Mouse (Mus musculus) left cerebral cortex, postnatal 4 days (tissue): ENCODE data around the gene Rundc3b. TPM values are rescaled to one million over a fixed set of nuclear protein-coding genes. Genes with fewer than 3 reads are reported as not detected.

Experiments used
- DNase-seq: peaks from one replicate; pipeline ENCODE4 v3.0.0-alpha.2; 2022
- intact Hi-C: fragments of 180-260 bp; cut with DNase I; formaldehyde crosslinking; loops from one replicate; pipeline ENCODE4 v1.15.1; 2025
- total RNA-seq, 2 experiments: library from RNA; stranded (reverse); gene quantifications; 2 replicates each; pipeline ENCODE4 v1.2.3; 2021

Gene Rundc3b
- total RNA-seq, result 10 to 100 TPM; 62.0 to 63.5 TPM

DNA sequence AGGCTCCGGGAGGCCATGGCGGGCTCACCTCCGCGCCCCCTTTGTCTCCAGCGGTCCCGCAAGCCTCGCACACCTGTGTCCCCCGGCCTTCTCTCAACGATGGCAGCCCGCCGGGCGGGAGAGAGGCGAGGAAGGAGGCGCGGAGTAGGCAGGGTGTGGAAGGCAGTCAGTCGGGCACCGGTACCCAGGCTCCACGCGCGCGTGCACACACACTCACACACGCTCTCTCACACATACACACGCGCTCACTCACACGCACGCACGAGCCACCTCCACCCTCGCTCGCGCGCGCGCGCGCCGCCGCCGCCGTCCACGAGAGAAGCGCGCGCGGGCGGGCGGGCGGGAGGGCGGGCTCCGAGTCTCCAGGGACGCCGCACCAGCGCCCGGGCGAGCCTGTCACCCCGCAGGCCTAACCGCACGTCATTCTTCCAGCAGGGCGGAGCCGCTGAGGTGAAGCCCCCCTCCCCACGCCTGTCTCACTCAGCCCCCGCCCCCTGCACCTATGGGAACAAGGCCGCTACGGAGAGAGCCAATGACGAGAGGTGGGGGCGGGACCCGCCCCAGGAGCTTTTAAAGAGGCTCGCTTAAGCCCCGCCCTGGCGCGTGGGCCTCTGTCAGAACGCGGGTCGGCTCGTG, at the start of gene Rundc3b:
Rundc3b (minus strand) TSS at position 357 of the 636 bp plus-strand sequence.
- DNase-seq, result peak; percentile 96
- intact Hi-C loops, result no loop called here

DNA sequence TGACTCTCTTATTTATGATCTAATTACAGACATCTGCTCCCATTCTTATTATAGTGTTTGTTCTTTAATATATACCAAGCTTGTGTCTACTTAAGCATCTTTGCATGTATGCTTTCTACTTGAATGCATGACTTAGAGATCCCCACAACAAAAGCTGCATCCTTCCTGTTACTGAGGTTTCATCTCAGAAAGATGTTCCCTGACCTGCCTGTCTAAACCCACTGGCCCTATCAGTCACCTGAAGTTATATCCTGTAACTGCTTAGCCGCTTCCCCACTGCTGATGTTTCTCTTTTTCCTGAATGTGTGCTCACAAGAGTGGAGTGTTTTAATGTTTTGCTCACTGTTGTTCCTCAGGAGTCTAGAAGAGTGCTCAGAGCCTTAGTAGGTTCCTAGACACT, 46.9 kb upstream of the Rundc3b start:
- no peak for DNase-seq
- intact Hi-C loops, result no loop called here

- DNase-seq, result no peak
- intact Hi-C loops, result no loop called here
These were observed 45.2 kb upstream of the Rundc3b start for GRCm38 (mm10) chr5:8667758-8668474.

- no peak for DNase-seq
- intact Hi-C loops, result no loop called here
These were observed 41.9 kb upstream of the Rundc3b start for GRCm38 (mm10) chr5:8664678-8665077.

- DNase-seq, result no peak
- intact Hi-C loops, result no loop called here
These were observed 38.0 kb upstream of the Rundc3b start for GRCm38 (mm10) chr5:8660738-8661151.

DNA sequence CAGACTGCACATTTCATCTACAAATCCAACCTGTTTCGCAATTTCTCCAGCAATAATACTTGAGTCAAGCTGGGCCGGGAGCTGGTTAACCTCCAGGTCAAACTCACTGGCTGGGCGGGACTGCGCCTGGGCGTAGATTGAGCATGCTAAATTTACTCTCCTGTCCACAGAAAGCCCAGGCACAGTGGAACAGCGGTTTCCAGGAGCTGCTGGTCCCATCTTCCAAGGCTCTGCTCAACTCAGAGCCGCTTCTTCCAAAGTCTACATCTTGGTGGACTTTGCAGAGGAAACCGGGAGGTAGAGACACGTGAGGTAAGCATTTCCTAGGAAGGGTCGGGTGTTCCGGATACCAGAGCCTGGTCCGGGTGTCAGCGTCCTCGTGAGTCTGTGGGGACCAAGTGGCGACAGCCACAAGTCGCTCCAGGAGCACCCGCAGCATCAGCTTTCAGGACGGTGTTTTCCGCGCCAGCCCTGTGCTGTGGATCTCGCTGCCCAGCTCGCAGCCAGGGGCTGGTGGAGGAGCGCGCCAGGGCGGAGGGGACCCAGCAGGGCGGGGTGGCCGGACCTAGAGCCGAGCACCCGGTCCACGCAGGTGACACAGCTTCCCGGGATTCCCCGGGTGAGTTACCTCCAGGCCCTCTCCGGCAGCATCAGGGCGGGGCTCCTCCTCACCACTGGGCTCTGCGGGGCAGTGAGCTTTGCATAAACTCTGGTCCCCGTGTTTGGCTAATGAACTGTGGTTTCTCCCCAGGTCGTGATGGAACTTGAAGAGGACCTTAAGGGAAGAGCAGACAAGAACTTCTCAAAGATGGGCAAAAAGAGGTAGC, 37.4 kb upstream of the Rundc3b start, which contains the start of gene Abcb1a:
Abcb1a (plus strand) TSS at position 167 of the 827 bp plus-strand sequence.
- DNase-seq, result peak; percentile 4
- intact Hi-C loops, result no loop called here

GRCm38 (mm10) chr5:8652085-8652484, 29.3 kb upstream of the Rundc3b start:
- DNase-seq, result no peak
- intact Hi-C loops, result no loop called here

- DNase-seq, result no peak
- intact Hi-C loops, result no loop called here
These were observed 26.0 kb upstream of the Rundc3b start for GRCm38 (mm10) chr5:8648774-8649173.

DNA sequence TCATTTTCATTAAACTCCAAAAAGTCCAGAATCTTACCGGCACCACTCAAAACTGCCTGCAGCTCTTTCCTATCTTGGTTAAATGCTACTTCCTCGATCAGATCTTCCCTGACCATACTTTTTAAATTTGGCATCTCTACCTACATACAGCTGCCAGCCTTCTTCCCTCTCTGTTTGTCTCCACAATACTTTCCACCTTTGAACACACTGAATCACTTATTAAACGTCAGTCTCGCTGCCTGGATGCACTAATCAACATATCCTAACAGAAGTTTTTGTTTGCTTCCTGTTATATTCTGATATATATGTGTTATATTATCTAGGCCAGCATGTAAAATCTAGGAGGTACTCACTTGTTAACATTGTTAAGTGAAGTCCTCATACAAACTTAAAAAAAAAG, 25.5 kb upstream of the Rundc3b start:
- no peak for DNase-seq
- intact Hi-C loops, result no loop called here

DNA sequence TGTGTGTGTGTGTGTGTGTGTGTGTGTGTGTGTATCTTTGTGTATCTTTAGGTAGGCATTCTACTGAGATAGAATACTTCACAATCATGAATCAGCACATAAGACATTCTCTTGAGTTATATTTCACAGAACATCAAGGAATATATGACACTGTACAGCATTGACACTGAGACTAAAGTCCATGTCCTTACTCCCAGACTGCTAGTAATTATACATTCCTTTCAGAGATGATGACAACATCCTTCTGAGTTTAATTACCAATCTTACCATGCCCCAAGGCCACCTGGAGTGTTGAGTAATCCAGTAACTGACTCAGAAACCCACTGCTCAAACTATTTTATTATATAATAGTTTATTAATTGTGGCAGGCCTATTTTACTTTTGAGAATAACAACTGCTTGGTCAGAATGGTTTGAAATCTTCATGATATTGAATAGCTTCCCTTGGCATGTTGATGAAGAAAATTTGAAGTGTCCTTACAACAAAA, 11.8 kb upstream of the Rundc3b start:
- intact Hi-C loops, result no loop called here
- DNase-seq, result no peak

DNA sequence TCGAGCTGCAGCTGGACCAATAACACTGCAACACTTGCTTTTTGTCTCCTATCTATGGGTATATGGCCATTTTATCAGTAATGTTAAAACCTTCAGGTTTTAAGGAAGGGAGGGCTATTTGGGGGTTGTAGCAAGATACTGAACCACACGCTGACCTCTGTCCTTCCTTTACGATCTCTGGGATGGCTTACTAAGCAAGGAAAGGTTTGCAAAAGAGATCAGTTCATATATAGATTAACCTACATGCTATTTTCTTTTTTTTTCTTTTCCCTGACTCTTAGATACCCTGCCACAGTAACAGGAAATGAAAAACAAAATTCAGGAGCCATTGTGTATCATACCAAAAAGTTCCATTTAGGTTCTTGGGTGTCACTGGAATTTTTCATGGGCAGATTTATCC, 10.1 kb upstream of the Rundc3b start:
- intact Hi-C loops, result no loop called here
- no peak for DNase-seq

DNA sequence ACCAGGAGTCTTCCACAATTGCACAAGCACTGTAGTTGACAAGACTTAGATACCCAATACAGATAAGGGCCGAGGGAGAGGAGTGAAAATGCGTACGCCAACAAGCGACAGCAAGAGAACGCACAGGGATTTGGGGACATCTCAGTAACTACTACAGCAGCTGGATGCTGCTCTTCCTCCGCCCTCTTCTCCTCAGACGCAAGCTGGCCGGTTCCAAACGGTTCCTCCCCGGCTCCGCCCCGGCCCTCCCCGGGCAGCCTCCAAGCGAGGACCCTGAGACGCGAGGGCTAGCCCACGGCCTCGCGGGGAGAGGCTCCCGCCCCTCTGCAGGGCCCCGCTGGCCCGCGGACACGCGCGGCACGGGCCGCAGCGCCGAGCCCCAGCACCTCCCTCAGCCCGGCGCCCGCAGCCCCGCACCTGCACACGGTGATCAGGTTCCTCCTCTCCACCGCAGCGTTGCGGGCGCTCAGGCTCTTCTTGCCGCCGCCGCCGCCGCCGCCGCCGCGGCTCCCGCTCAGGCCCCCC, 619 bp downstream of the Rundc3b start:
- peak; percentile 59 for DNase-seq
- intact Hi-C loops, result no loop called here

DNA sequence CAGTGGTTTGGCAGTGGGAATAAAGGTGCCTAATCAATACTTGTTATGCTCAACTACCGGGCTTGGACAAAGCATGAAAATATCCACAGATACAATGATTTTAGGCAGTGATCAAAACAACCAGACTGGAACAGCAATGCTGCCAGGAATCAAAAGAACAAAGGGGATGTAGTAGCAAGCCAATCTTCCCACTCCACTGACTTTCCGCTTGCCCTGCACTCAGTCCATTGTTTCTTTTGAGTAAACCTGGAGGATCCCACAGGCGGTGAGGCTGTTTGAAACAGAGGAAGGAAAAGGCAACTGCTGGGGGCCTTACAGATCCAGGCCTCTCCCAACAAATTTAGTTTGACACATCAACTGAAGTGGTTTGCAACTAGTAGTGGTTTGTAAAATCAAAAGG, 51.6 kb downstream of the Rundc3b start:
- no peak for DNase-seq
- intact Hi-C loops, result no loop called here

DNA sequence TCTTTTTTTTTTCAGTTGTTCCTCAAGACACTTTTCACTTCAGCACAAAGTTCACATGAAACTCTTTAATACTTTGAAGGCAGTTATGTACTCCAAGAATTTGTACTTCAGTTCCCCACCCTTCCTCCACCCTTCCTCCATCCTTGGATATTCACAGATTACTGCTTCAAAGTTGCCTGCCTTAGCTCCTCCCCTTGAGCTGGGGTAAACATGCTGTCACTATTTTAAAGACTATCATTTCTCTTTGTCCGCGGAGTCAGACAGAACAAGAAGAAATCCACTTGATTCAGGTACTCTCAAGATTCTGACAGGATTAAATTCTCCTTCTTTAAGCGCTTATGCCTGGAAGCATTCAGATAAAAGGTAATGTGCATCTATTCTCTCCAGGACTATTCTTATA, 55.9 kb downstream of the Rundc3b start:
- no peak for DNase-seq
- intact Hi-C loops, result no loop called here

DNA sequence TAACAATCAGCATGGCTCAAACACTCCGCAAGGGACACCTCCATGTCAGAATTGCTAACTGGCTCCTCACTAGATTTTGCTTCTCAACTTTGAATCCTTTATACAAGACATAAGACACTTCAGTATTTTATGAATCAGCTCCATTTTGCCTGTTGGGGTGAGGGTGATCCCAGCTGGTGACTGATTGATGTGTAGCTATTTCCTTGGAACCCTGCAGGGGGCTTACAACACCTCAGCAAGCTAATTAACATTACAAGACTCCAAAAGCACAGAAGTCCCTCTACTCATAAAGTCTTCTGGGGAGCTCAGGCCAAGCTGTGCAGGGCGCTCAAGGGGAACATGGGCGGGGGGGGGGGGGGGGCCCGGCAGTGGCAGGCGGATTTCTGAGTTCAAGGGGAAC, 78.2 kb downstream of the Rundc3b start:
- DNase-seq, result no peak
- intact Hi-C loops, result no loop called here

DNA sequence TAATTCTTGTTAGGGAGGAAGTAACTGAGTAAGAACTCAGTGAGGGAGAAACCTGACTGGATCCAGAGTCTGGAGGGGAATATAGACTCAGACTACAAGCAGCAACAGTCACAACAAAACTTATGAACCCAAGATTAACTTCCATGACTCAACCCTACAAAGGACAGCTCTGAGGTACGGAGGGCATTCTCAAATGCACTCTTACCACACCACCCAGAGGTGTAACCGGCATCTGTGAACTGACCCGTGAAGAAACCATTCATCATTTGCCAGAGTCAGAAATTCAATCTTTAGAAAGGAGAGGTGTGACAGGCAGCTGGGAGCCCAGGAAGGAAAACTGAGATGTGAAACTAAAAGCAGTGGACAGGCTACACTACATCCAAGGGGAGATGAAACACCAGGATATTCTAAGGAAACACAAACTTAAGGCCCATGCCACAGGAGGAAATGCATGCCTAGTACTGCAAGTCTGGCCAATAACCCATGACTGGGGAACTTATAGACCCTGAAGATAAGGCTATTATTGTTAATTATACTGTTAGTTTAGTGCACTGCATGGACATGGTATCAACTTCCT, 80.0 kb downstream of the Rundc3b start:
- no peak for DNase-seq
- intact Hi-C loops, result no loop called here

DNA sequence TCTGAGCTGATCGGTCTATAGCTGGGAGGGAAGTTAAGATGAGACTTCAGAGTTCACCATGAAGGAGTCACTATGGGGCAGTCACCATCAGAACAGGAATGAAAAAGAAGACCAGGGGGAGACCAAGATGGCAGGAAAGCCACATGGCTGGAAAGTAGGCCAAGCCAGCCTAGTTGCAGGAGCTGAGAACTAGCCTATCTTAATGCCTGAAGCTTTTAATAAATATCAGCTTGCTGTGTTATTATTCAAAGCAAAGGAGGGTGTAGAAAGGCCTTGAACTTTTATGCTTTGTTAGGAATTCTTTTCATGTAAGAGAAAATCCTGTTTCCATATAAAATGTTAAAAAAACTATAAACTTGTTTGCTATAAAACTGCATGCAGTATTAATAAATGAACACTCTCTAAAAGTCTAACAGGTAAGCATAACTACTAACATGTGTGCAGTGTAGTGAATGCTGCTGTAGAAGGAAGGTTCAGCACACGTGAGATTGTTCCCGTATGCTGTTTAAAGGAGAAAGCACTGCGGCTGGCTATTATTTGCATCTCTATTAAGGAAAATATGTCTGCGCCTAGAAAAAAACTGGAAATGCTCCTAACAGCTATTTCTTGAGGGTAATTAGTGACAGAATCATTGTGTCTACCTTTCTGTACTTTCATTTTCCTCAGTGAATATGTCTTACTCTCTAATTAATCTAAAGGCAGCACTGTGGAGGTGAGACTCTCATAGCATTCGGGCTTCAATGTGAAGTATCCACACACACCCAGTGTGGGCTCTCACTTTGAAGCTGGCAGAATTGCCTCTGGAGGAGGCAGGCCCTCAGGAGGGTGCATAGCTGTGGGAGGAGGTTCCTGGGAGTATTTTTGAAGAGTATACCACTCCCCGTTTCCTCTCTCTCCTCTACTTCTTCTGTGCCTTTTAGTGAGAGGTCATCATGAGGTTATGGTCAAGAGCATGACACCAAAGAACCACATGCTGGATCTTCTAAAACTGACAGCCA, 81.3 kb downstream of the Rundc3b start:
- no peak for DNase-seq
- intact Hi-C loops, result no loop called here

DNA sequence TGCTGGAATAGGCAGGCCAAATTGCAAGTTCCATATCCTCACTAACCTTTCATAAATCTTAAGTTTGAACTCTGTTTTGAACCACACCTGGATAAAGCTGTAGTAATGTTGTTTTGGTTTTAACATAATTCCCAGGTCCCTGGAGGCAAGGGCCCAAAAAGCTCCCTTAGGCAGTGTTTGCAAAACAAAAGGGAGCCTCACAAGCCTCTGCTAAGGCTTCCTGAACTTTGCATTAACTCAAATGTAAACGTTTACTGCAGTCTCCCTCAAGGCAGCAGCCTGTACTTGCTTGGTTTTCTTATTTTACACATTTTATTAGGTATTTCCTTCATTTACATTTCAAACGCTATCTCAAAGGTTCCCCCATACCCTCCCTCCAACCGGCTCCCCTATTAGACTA, 103.7 kb downstream of the Rundc3b start:
- intact Hi-C loops, result no loop called here
- no peak for DNase-seq

DNA sequence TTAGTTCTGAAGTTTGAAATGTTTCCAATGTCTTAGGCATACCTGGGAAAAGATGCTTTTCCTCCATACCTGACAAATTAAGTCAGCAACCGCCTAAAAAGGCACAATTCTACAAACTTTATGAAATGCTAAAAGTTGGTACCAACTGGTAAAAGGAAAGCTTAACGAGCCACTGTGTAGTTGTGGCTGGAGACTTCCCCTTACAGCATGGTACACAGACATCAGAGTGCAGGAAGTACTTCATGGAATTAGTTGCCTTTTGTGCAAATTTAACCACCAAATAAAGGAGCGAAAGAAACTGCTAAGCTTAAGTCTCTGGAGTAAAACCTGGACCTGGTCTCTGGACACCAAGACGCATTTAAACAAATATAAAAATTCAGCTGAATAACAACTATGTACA, 131.0 kb downstream of the Rundc3b start:
- no peak for DNase-seq
- intact Hi-C loops, result no loop called here
